Mouse (Mus musculus) ES-E14 (cell line): ENCODE results near the gene Armt1. TPM values are rescaled to one million over a fixed set of nuclear protein-coding genes. Genes with fewer than 3 reads are reported as not detected.
A peak's percentile ranks its signal among the peaks of the same experiment; 100 is the strongest.

Experiments
- DNase-seq: peaks from one replicate; pipeline ENCODE4 v3.0.0-alpha.2; 2013; ENCODE audit warnings: low read depth, low spot score
- H3K27ac ChIP-seq: 2 replicates; pipeline ENCODE4 v1.5.1; 2012; ENCODE audit warnings: low read depth, mild to moderate bottlenecking, low read length, moderate library complexity, mixed read lengths; ENCODE audit not compliant: poor library complexity, insufficient read depth, severe bottlenecking
- H3K36me3 ChIP-seq: 2 replicates; pipeline ENCODE4 v1.6.1; 2012; ENCODE audit warnings: mild to moderate bottlenecking, low read length, moderate library complexity, mixed read lengths; ENCODE audit not compliant: control insufficient read depth, poor library complexity, insufficient read depth, severe bottlenecking
- H3K4me1 ChIP-seq, 2 experiments: fragments of 150-350 bp in 1 of 2; sonication (generic) in 1 of 2; 2 replicates each; pipeline ENCODE4 v1.6.1; 2012; ENCODE audit warnings: low read length in 2 of 2, mild to moderate bottlenecking in 1 of 2, mixed read lengths in 1 of 2; ENCODE audit not compliant: control insufficient read depth in 2 of 2, insufficient read depth in 2 of 2, poor library complexity in 1 of 2
- H3K4me3 ChIP-seq, 2 experiments: fragments of 150-350 bp in 1 of 2; sonication (generic) in 1 of 2; 2 replicates each; pipeline ENCODE4 v1.5.1; 2012; ENCODE audit warnings: low read length in 2 of 2, low read depth in 1 of 2, mild to moderate bottlenecking in 1 of 2, mixed read lengths in 1 of 2; ENCODE audit not compliant: insufficient read depth in 1 of 2, poor library complexity in 1 of 2, severe bottlenecking in 1 of 2
- H3K9ac ChIP-seq: 2 replicates; pipeline ENCODE4 v1.6.1; 2012; ENCODE audit warnings: low read depth, mild to moderate bottlenecking, low read length, mixed read lengths; ENCODE audit not compliant: poor library complexity, insufficient read depth, severe bottlenecking
- H3K9me3 ChIP-seq: fragments of 150-350 bp; sonication (generic); 2 replicates; pipeline ENCODE4 v1.6.1; 2012; ENCODE audit warnings: low read depth, mild to moderate bottlenecking, low read length; ENCODE audit not compliant: control insufficient read depth, insufficient read depth
- CHD2 ChIP-seq: IDR thresholded peaks from 2 replicates; pipeline ENCODE4 v1.6.1; 2014; ENCODE audit warnings: mild to moderate bottlenecking, low read depth, low read length, inconsistent platforms
- HCFC1 ChIP-seq: IDR thresholded peaks from 2 replicates; pipeline ENCODE4 v1.6.1; 2012; ENCODE audit warnings: low read length, inconsistent platforms, borderline replicate concordance; ENCODE audit not compliant: insufficient read depth
- MAFK ChIP-seq: IDR thresholded peaks from 2 replicates; pipeline ENCODE4 v1.6.1; 2014; ENCODE audit warnings: mild to moderate bottlenecking, low read depth, low read length, inconsistent platforms; ENCODE audit not compliant: insufficient read depth
- ZC3H11A ChIP-seq: IDR thresholded peaks from 2 replicates; pipeline ENCODE4 v1.6.1; 2012; ENCODE audit warnings: low read depth, mild to moderate bottlenecking, inconsistent platforms, low read length, borderline replicate concordance
- ZNF384 ChIP-seq: IDR thresholded peaks from 2 replicates; pipeline ENCODE4 v1.6.1; 2012; ENCODE audit warnings: low read depth, low read length, inconsistent platforms
- in situ Hi-C, 2 experiments: fragments of 600-800 bp; cut with MboI; formaldehyde crosslinking; loops; one replicate each; pipeline ENCODE4 v1.15.1; 2025; ENCODE audit warnings: low sequenced_read_pairs in 2 of 2, inconsistent platforms in 1 of 2; ENCODE audit not compliant: unreplicated experiment in 2 of 2
- total RNA-seq: library from RNA; depleted of rRNA; stranded (reverse); fragments of 300-350 nt; gene quantifications from 2 replicates; pipeline ENCODE4 v1.2.3, GENCODE M21; 2012

Armt1 gene
- total RNA-seq, 1 experiment: 19.0 TPM

- Histone ChIP-seq H3K4me1 (peaks cover 2 to 8% of the 10 kb centered on the region in 2 experiments; a peak in 2 of 4 replicates), H3K36me3 (no peaks in the 10 kb centered on the region), H3K9me3 (no peaks in the 10 kb centered on the region), H3K9ac (no peak overlapping the region), H3K4me3 (no peak overlapping the region), H3K27ac (peak overlapping the region; percentile 12; the same call in 1 of the 2 replicates)
- no peak for DNase-seq
- in situ Hi-C loops: no loop called here
- no peak for TF ChIP-seq ZC3H11A
- no peak for TF ChIP-seq MAFK
- TF ChIP-seq ZNF384: no peak
- TF ChIP-seq CHD2: no peak
- TF ChIP-seq HCFC1: no peak
These were observed 51.6 kb downstream of the Armt1 start for GRCm38 (mm10) chr10:4483848-4484247.

- TF ChIP-seq HCFC1: no peak
- no peak for TF ChIP-seq ZNF384
- TF ChIP-seq MAFK: no peak
- no peak for TF ChIP-seq CHD2
- TF ChIP-seq ZC3H11A: no peak
- peaks cover 2 to 7% of the 10 kb centered on the region in 2 experiments; a peak in 2 of 4 replicates for H3K4me1 ChIP-seq
- H3K27ac ChIP-seq: no peak overlapping the region
- in situ Hi-C loops: no loop called here
- DNase-seq: no peak
- H3K9ac ChIP-seq: no peak overlapping the region
- no peak overlapping the region for H3K4me3 ChIP-seq
- H3K36me3 ChIP-seq: no peaks in the 10 kb centered on the region
- no peaks in the 10 kb centered on the region for H3K9me3 ChIP-seq
These were observed 52.7 kb downstream of the Armt1 start for GRCm38 (mm10) chr10:4484986-4485385.

GRCm38 (mm10) chr10:4489865-4490264, 57.6 kb downstream of the Armt1 start:
- Histone ChIP-seq H3K4me3 (no peak overlapping the region), H3K36me3 (no peaks in the 10 kb centered on the region), H3K27ac (no peak overlapping the region), H3K9me3 (no peaks in the 10 kb centered on the region), H3K9ac (no peak overlapping the region), H3K4me1 (peaks cover 7 to 9% of the 10 kb centered on the region in 2 experiments; a peak in 3 of 4 replicates)
- no peak for TF ChIP-seq ZNF384
- TF ChIP-seq HCFC1: no peak
- no peak for TF ChIP-seq ZC3H11A
- TF ChIP-seq CHD2: no peak
- TF ChIP-seq MAFK: no peak
- no peak for DNase-seq
- in situ Hi-C loops: no loop called here

GRCm38 (mm10) chr10:4491281-4491680, 59.0 kb downstream of the Armt1 start:
- no peak overlapping the region for H3K4me3 ChIP-seq
- in situ Hi-C loops: no loop called here
- peak overlapping the region; percentile 2; the same call in 1 of the 2 replicates for H3K27ac ChIP-seq
- H3K9me3 ChIP-seq: no peaks in the 10 kb centered on the region
- H3K9ac ChIP-seq: no peak overlapping the region
- H3K4me1 ChIP-seq: peaks cover 5 to 9% of the 10 kb centered on the region in 2 experiments; a peak in 2 of 4 replicates
- TF ChIP-seq ZC3H11A (no peak), ZNF384 (no peak), MAFK (no peak), HCFC1 (no peak)
- no peak for DNase-seq
- H3K36me3 ChIP-seq: no peaks in the 10 kb centered on the region

GRCm38 (mm10) chr10:4492045-4492444, 59.8 kb downstream of the Armt1 start:
- Histone ChIP-seq H3K9me3 (no peaks in the 10 kb centered on the region), H3K4me3 (no peak overlapping the region), H3K36me3 (no peaks in the 10 kb centered on the region), H3K4me1 (peaks cover 5 to 6% of the 10 kb centered on the region in 2 experiments; a peak in 2 of 4 replicates), H3K27ac (0 out of 2 replicates have a peak overlapping the region, but pooled peaks have one; percentile 36), H3K9ac (no peak overlapping the region)
- in situ Hi-C loops: no loop called here
- TF ChIP-seq ZC3H11A: no peak
- no peak for TF ChIP-seq CHD2
- no peak for TF ChIP-seq HCFC1
- no peak for TF ChIP-seq ZNF384
- TF ChIP-seq MAFK: no peak
- DNase-seq: no peak
